Mouse (Mus musculus) erythroblast, embryonic 14.5 days (primary cell): ENCODE results near the gene Ncoa1. TPM values are rescaled to one million over a fixed set of nuclear protein-coding genes. Genes with fewer than 3 reads are reported as not detected.

ENCODE experiments used
- H3K27me3 ChIP-seq: 2 replicates; pipeline ENCODE4 v1.6.1; 2012; ENCODE audit warnings: inconsistent platforms; ENCODE audit not compliant: control insufficient read depth
- H3K36me3 ChIP-seq: 2 replicates; pipeline ENCODE4 v1.6.1; 2012; ENCODE audit warnings: mild to moderate bottlenecking, inconsistent platforms; ENCODE audit not compliant: control insufficient read depth
- H3K4me1 ChIP-seq: 2 replicates; pipeline ENCODE4 v1.6.1; 2012; ENCODE audit warnings: inconsistent platforms; ENCODE audit not compliant: control insufficient read depth
- H3K4me3 ChIP-seq: replicated peaks from 2 replicates; pipeline ENCODE3; 2012; ENCODE audit warnings: moderate library complexity, mild to moderate bottlenecking, inconsistent platforms
- H3K9me3 ChIP-seq: 2 replicates; pipeline ENCODE4 v1.6.1; 2012; ENCODE audit warnings: low read length, inconsistent platforms, mixed read lengths; ENCODE audit not compliant: control insufficient read depth
- GATA1 ChIP-seq: IDR thresholded peaks from 2 replicates; pipeline ENCODE4 v1.6.1; 2012; ENCODE audit warnings: low read length, inconsistent platforms, mixed read lengths
- TAL1 ChIP-seq: IDR thresholded peaks from 3 replicates; pipeline ENCODE4 v1.6.1; 2012; ENCODE audit warnings: low read length, inconsistent platforms, mixed read lengths
- polyA plus RNA-seq: library from polyadenylated mRNA; stranded (reverse); fragments of >175 nt; gene quantifications from 2 replicates; pipeline ENCODE4 v1.2.3, GENCODE M21; 2012

Gene Ncoa1
- polyA plus RNA-seq, 1 experiment: 0.07 TPM

DNA sequence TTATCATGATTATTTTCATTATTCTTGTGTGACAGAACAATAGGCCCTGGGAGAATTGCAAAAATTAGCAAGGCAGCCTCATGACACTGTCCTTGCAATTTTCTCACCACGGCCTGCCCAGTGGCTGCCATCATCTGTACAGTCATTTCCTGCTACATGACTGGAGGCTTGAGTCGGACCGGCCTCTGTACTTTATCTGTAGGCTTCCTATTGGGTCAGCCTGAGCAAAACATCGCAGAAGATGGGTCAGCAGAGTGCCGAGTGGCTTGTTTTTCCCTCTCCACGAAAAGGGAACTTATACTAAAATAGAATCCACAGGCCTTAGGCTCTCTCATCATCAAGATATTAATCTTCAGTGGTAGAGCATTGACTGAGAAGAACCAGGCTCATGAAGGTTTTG, 28.3 kb upstream of the Ncoa1 start:
- TF ChIP-seq GATA1 (no peak), TAL1 (no peak)
- peaks cover 5% of the 10 kb centered on the region for H3K27me3 ChIP-seq
- no peaks in the 10 kb centered on the region for H3K36me3 ChIP-seq
- H3K4me3 ChIP-seq: no peak overlapping the region
- no peaks in the 10 kb centered on the region for H3K9me3 ChIP-seq
- H3K4me1 ChIP-seq: peaks cover 8% of the 10 kb centered on the region

DNA sequence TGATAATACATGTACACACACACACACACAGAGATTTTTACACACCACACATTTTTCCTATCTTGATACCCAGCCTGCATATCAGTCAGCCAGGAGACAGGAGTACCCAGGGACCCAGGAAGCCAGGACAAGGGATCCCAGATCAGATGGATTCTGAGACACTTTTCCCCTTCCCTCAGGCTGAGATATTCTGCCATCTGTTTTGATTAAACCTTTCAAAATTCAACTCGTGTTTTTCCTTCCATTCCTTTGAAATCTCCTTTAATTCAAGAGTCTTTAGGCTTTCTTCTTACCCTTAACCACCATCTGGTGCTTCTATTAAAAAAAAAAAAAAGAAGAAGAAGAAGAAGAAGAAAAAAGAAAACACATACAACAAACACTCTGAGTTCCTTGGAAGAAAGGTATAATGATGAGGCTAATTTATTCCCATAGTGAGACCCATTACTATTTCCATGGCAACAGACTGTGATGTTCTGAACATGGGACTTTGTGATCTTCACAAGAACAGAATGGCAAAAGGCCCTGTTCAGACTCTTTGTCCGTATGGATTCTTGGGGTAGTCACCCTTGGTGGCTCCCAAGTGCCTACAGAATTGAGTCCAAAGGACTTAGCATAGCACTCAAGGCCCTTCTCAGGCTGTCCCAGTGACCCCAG, 26.8 kb upstream of the Ncoa1 start:
- TF ChIP-seq GATA1 (no peak), TAL1 (no peak)
- Histone ChIP-seq H3K36me3 (no peaks in the 10 kb centered on the region), H3K4me1 (peaks cover 8% of the 10 kb centered on the region), H3K4me3 (no peak overlapping the region), H3K27me3 (peaks cover 5% of the 10 kb centered on the region), H3K9me3 (no peaks in the 10 kb centered on the region)

DNA sequence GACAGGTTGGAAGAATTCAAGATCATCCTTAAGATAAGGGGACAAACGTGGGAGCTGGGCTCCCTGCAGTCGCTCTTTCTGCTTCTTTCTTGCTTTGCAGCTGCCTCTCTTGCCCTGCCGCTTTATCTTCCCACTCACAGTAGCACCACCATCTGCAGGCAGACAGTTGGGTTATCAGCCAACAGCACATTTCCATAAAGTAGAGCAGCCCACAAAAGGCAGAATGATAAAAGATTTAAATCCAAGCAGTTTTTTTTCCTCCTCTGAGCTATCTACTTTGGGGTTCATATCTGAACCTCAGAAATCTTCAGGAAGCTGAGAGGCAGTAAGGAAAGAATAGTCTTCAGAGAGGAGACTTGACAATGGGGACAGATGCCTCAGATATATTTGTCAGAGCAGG, 24.9 kb upstream of the Ncoa1 start:
- TF ChIP-seq TAL1: no peak
- no peak; the same call in 1 of the 2 replicates for TF ChIP-seq GATA1
- Histone ChIP-seq H3K27me3 (peaks cover 4% of the 10 kb centered on the region), H3K4me3 (no peak overlapping the region), H3K36me3 (no peaks in the 10 kb centered on the region), H3K4me1 (peaks cover 8% of the 10 kb centered on the region), H3K9me3 (no peaks in the 10 kb centered on the region)

DNA sequence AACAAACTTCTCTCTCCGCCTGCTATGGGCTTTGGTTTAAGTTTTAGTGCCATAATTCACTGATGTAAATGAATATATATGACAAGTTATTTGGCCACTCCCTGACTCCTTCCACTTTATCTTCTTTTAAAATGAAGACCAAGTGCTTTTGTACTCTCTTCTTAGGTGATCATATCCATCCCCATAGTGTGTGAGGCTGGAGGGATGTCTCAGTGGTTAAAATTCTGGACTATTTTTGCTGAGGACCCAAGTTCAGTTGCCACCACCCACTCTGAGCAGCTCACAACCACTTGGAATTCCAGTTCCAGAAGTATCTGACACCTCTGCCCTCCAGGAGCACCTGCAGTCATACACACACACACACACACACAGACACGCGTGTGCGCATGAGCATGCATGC, 23.5 kb upstream of the Ncoa1 start:
- H3K4me1 ChIP-seq: peaks cover 8% of the 10 kb centered on the region
- no peaks in the 10 kb centered on the region for H3K9me3 ChIP-seq
- H3K4me3 ChIP-seq: no peak overlapping the region
- H3K27me3 ChIP-seq: peaks cover 4% of the 10 kb centered on the region
- TF ChIP-seq GATA1 (no peak), TAL1 (no peak)
- no peaks in the 10 kb centered on the region for H3K36me3 ChIP-seq

DNA sequence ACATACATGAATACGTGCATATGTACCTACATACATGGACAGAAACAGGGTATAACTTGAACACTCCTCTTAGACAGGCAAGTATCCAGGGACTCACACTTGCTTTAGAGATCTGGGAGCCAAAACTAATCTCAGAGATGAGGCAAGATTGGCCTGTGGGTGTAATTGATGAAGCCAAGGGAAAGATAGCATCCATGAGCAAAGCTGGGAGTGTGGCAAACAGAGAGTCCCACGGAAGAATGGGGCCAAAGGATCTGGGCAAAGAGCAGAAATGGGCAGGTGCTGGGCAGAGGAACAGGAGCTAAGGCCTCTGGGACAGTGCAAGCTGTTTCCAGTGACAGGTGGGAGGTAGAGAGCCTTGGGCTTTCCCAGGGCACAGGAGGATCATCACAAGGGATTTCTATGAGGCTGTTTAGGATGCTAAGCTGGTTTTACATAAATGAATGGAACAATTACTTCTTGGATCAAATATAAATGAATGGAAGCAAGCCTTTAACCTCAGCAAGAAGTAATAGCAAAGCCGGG, 22.7 kb upstream of the Ncoa1 start:
- Histone ChIP-seq H3K4me3 (no peak overlapping the region), H3K4me1 (peaks cover 8% of the 10 kb centered on the region), H3K27me3 (peaks cover 2% of the 10 kb centered on the region; the same call in 1 of the 2 replicates), H3K9me3 (no peaks in the 10 kb centered on the region), H3K36me3 (no peaks in the 10 kb centered on the region)
- TF ChIP-seq TAL1: no peak
- no peak for TF ChIP-seq GATA1

DNA sequence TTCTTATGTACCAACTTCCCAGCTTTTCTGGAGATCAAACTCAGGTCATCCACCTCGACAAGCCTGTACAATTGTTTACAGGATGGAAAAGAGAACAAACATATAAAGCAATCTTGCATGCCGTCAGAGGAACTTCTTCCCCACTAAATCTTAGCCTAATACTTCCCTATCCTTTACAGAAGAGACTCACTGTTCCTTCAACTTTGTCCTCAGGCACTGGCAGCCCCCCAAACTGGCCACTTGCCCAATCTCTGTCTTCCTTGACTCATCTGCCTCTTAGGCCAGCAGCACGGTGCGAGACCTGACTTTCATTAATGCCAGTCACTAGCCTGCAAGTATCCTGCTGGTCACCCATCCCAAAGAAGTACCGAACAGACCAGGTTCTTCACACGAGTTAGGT, 11.4 kb upstream of the Ncoa1 start:
- Histone ChIP-seq H3K9me3 (no peaks in the 10 kb centered on the region), H3K27me3 (peaks cover 21% of the 10 kb centered on the region), H3K4me1 (no peaks in the 10 kb centered on the region), H3K36me3 (no peaks in the 10 kb centered on the region), H3K4me3 (no peak overlapping the region)
- TF ChIP-seq TAL1 (no peak), GATA1 (no peak)

DNA sequence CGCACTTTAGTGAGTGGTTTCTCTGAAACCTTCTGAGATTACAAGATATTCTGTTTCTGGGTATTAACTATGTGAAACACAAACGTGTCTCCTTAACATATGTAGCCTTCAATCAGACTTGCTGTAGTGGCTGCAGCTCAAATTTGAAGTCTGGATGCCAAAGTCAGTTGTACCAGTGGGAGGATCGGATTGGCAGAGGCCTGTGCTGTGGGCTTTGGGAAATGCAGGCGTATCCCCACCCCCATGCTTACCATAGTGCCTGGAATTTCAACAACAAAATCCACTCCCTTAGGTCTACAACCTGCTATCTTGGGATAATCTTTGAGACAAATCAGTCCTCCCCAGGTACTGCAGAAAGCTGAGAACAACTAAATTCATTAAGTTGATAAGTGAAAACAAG, 6.4 kb upstream of the Ncoa1 start:
- Histone ChIP-seq H3K4me3 (no peak overlapping the region), H3K4me1 (no peaks in the 10 kb centered on the region)
- no peak for TF ChIP-seq TAL1
- no peak for TF ChIP-seq GATA1

DNA sequence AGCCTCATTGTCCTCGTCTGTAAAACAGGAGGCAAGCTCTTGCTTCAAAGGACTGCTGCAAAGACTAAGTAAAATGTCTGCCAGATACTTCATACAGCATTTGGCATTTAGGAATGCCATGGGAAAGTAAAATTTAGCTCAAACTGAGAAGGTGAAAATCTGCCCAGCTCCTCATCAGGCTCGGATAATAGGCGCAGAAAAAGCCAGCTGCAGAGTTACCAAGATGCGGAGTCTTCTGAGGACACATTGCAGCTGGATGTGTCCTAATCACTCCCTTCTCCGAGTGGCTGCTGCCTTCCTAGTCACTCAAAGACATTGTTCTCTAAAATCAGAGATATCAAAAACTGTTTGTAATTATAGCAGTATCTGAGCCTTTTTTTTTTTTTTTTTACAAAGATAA, 4.7 kb upstream of the Ncoa1 start:
- Histone ChIP-seq H3K9me3 (no peaks in the 10 kb centered on the region), H3K27me3 (peaks cover 51% of the 10 kb centered on the region), H3K36me3 (no peaks in the 10 kb centered on the region), H3K4me1 (peaks cover 7% of the 10 kb centered on the region), H3K4me3 (no peak overlapping the region)
- no peak for TF ChIP-seq TAL1
- no peak for TF ChIP-seq GATA1

More for the DNA sequence above, 6.4 kb upstream of the Ncoa1 start:
- peaks cover 42% of the 10 kb centered on the region for H3K27me3 ChIP-seq
- H3K36me3 ChIP-seq: no peaks in the 10 kb centered on the region
- no peaks in the 10 kb centered on the region for H3K9me3 ChIP-seq

DNA sequence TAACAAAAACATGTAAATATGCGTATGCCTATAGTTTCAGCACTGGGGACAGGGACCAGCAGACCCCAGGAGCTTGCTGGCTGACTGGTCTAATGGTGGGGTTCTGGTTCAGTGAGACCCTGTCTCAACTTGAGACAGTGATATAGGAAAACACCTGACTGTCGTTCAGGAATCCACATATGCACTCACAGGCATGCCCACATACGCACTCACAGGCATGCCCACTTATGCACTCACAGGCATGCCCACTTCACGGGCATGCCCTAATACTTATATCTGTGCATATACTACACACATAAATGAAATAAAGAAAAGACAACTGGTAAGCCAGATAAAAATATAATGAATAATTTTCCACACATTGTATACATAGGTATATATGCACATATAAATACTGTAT, 3.3 kb upstream of the Ncoa1 start:
- peaks cover 5% of the 10 kb centered on the region; the same call in 1 of the 2 replicates for H3K9me3 ChIP-seq
- TF ChIP-seq TAL1 (no peak), GATA1 (no peak)
- peaks cover 60% of the 10 kb centered on the region for H3K27me3 ChIP-seq
- H3K4me3 ChIP-seq: no peak overlapping the region
- no peaks in the 10 kb centered on the region for H3K36me3 ChIP-seq
- peaks cover 16% of the 10 kb centered on the region for H3K4me1 ChIP-seq
